Mouse (Mus musculus) midbrain, embryonic 13.5 days (tissue): ENCODE data around the gene Ppp2r5c. TPM values are rescaled to one million over a fixed set of nuclear protein-coding genes. Genes with fewer than 3 reads are reported as not detected.
A peak's percentile ranks its signal among the peaks of the same experiment; 100 is the strongest.

Experiments
- ATAC-seq: fragments of 200-750 bp; cut with Nextera tagmentation; 2 replicates; pipeline ENCODE4 v1.8.0; 2017; ENCODE audit warnings: mild to moderate bottlenecking, moderate TSS enrichment, moderate library complexity
- H3K27ac ChIP-seq: fragments of 300-500 bp; sonication (generic); 2 replicates; pipeline ENCODE4 v1.5.1; 2015; ENCODE audit warnings: inconsistent platforms, mild to moderate bottlenecking, moderate library complexity
- H3K27me3 ChIP-seq: fragments of 300-500 bp; sonication (generic); 2 replicates; pipeline ENCODE4 v1.6.1; 2015; ENCODE audit warnings: mild to moderate bottlenecking, inconsistent platforms
- H3K36me3 ChIP-seq: fragments of 300-500 bp; sonication (generic); 2 replicates; pipeline ENCODE4 v1.6.1; 2015; ENCODE audit warnings: mild to moderate bottlenecking, inconsistent platforms
- H3K4me1 ChIP-seq: fragments of 300-500 bp; sonication (generic); replicated peaks from 2 replicates; pipeline ENCODE4 v1.6.1; 2015; ENCODE audit warnings: inconsistent platforms
- H3K4me2 ChIP-seq: fragments of 300-500 bp; sonication (generic); replicated peaks from 2 replicates; pipeline ENCODE4 v1.6.1; 2015; ENCODE audit warnings: moderate library complexity, mild to moderate bottlenecking, inconsistent platforms
- H3K4me3 ChIP-seq: fragments of 300-500 bp; sonication (generic); replicated peaks from 2 replicates; pipeline ENCODE4 v1.5.1; 2015; ENCODE audit warnings: mild to moderate bottlenecking, inconsistent platforms
- H3K9ac ChIP-seq: fragments of 300-500 bp; sonication (generic); replicated peaks from 2 replicates; pipeline ENCODE4 v1.6.1; 2015; ENCODE audit warnings: mild to moderate bottlenecking, inconsistent platforms
- H3K9me3 ChIP-seq: fragments of 300-500 bp; sonication (generic); 2 replicates; pipeline ENCODE4 v1.6.1; 2016; ENCODE audit warnings: mild to moderate bottlenecking, inconsistent platforms
- WGBS: fragments of 180-500 bp; shearing (Covaris S2); methylation state at CpG from one replicate; pipeline ENCODE4 v1.1.7; 2015; 5-methylcytosine and 5-hydroxymethylcytosine counted together
- polyA plus RNA-seq: library from polyadenylated mRNA; unstranded; fragments of >200 nt; fragmentation: Nextera tagmentation; extraction: Ambion mirVana; gene quantifications from 2 replicates; pipeline ENCODE4 v1.2.1, GENCODE M21; 2015

Ppp2r5c gene
- polyA plus RNA-seq, 1 experiment from 2014 or later: 136 TPM

- no peaks in the 10 kb centered on the region for H3K9me3 ChIP-seq
- H3K27ac ChIP-seq: peak overlapping the region; percentile 5; the same call in 1 of the 2 replicates
- H3K36me3 ChIP-seq: no peaks in the 10 kb centered on the region
- H3K4me2 ChIP-seq: no peak overlapping the region
- ATAC-seq: 0 out of 2 replicates have a peak, but pooled peaks have one; percentile 66
- peaks cover 51% of the 10 kb centered on the region for H3K4me1 ChIP-seq
- no peak overlapping the region for H3K4me3 ChIP-seq
- WGBS: 38% methylated on average over 9 of the region's 9 CpGs
- H3K27me3 ChIP-seq: no peaks in the 10 kb centered on the region
- H3K9ac ChIP-seq: no peak overlapping the region
Observed at GRCm38 (mm10) chr12:110507714-110508297, 60.9 kb downstream of the Ppp2r5c start.

GRCm38 (mm10) chr12:110508680-110509079 is 61.8 kb downstream of the Ppp2r5c start:
- Histone ChIP-seq H3K9me3 (no peaks in the 10 kb centered on the region), H3K36me3 (no peaks in the 10 kb centered on the region), H3K4me2 (no peak overlapping the region), H3K9ac (no peak overlapping the region), H3K4me3 (no peak overlapping the region), H3K4me1 (peaks cover 46% of the 10 kb centered on the region), H3K27ac (no peak overlapping the region), H3K27me3 (no peaks in the 10 kb centered on the region)
- ATAC-seq: no peak
- 87% methylated on average over 5 of the region's 5 CpGs for WGBS

- WGBS: 89% methylated on average over 9 of the region's 9 CpGs
- H3K27ac ChIP-seq: no peak overlapping the region
- H3K4me1 ChIP-seq: peaks cover 35% of the 10 kb centered on the region
- no peak overlapping the region for H3K9ac ChIP-seq
- H3K9me3 ChIP-seq: no peaks in the 10 kb centered on the region
- ATAC-seq: no peak
- H3K27me3 ChIP-seq: no peaks in the 10 kb centered on the region
- H3K4me3 ChIP-seq: no peak overlapping the region
- no peak overlapping the region for H3K4me2 ChIP-seq
- H3K36me3 ChIP-seq: no peaks in the 10 kb centered on the region
Observed at GRCm38 (mm10) chr12:110510171-110510871, 63.4 kb downstream of the Ppp2r5c start.

GRCm38 (mm10) chr12:110511201-110511600 is 64.3 kb downstream of the Ppp2r5c start:
- Histone ChIP-seq H3K36me3 (no peaks in the 10 kb centered on the region), H3K4me2 (no peak overlapping the region), H3K27me3 (no peaks in the 10 kb centered on the region), H3K4me3 (no peak overlapping the region), H3K9me3 (no peaks in the 10 kb centered on the region), H3K27ac (no peak overlapping the region), H3K9ac (no peak overlapping the region), H3K4me1 (peaks cover 36% of the 10 kb centered on the region)
- ATAC-seq: no peak
- WGBS: 89% methylated on average over 12 of the region's 12 CpGs

GRCm38 (mm10) chr12:110511856-110512433 is 65.0 kb downstream of the Ppp2r5c start:
- 74% methylated on average over 9 of the region's 9 CpGs for WGBS
- Histone ChIP-seq H3K27ac (0 out of 2 replicates have a peak overlapping the region, but pooled peaks have one; percentile 2), H3K9ac (no peak overlapping the region), H3K4me2 (no peak overlapping the region), H3K27me3 (no peaks in the 10 kb centered on the region), H3K9me3 (no peaks in the 10 kb centered on the region), H3K4me1 (peaks cover 33% of the 10 kb centered on the region), H3K4me3 (no peak overlapping the region), H3K36me3 (peaks cover 2% of the 10 kb centered on the region)
- no peak for ATAC-seq

- WGBS: 88% methylated on average over 7 of the region's 7 CpGs
- H3K9me3 ChIP-seq: no peaks in the 10 kb centered on the region
- peaks cover 11% of the 10 kb centered on the region for H3K36me3 ChIP-seq
- H3K4me1 ChIP-seq: peaks cover 23% of the 10 kb centered on the region
- ATAC-seq: no peak
- H3K27me3 ChIP-seq: no peaks in the 10 kb centered on the region
- H3K27ac ChIP-seq: no peak overlapping the region
- H3K4me2 ChIP-seq: no peak overlapping the region
- no peak overlapping the region for H3K4me3 ChIP-seq
- no peak overlapping the region for H3K9ac ChIP-seq
Observed at GRCm38 (mm10) chr12:110512884-110513283, 66.0 kb downstream of the Ppp2r5c start.

GRCm38 (mm10) chr12:110515676-110516075 is 68.8 kb downstream of the Ppp2r5c start:
- Histone ChIP-seq H3K4me1 (peaks cover 9% of the 10 kb centered on the region; the same call in 1 of the 2 replicates), H3K27me3 (no peaks in the 10 kb centered on the region), H3K27ac (no peak overlapping the region), H3K9me3 (no peaks in the 10 kb centered on the region), H3K9ac (no peak overlapping the region), H3K4me3 (no peak overlapping the region), H3K4me2 (no peak overlapping the region), H3K36me3 (peaks cover 12% of the 10 kb centered on the region)
- no peak for ATAC-seq
- 97% methylated on average over 8 of the region's 8 CpGs for WGBS

- no peak overlapping the region for H3K4me3 ChIP-seq
- ATAC-seq: no peak
- no peaks in the 10 kb centered on the region for H3K27me3 ChIP-seq
- no peak overlapping the region for H3K27ac ChIP-seq
- 90% methylated on average over 15 of the region's 15 CpGs for WGBS
- 0 out of 2 replicates have a peak, but pooled peaks cover 3% of the 10 kb centered on the region for H3K4me1 ChIP-seq
- H3K9me3 ChIP-seq: no peaks in the 10 kb centered on the region
- H3K4me2 ChIP-seq: no peak overlapping the region
- peaks cover 43% of the 10 kb centered on the region for H3K36me3 ChIP-seq
- no peak overlapping the region for H3K9ac ChIP-seq
Observed at GRCm38 (mm10) chr12:110520236-110520987, 73.5 kb downstream of the Ppp2r5c start.

GRCm38 (mm10) chr12:110523526-110523925 is 76.6 kb downstream of the Ppp2r5c start:
- Histone ChIP-seq H3K4me3 (no peak overlapping the region), H3K4me1 (no peaks in the 10 kb centered on the region), H3K4me2 (no peak overlapping the region), H3K9ac (no peak overlapping the region), H3K36me3 (peaks cover 37% of the 10 kb centered on the region), H3K27ac (no peak overlapping the region), H3K9me3 (no peaks in the 10 kb centered on the region), H3K27me3 (no peaks in the 10 kb centered on the region)
- ATAC-seq: no peak
- 94% methylated on average over 5 of the region's 5 CpGs for WGBS

GRCm38 (mm10) chr12:110532711-110533110 is 85.8 kb downstream of the Ppp2r5c start:
- no peaks in the 10 kb centered on the region for H3K27me3 ChIP-seq
- no peaks in the 10 kb centered on the region for H3K9me3 ChIP-seq
- no peak for ATAC-seq
- no peaks in the 10 kb centered on the region for H3K4me1 ChIP-seq
- no peak overlapping the region for H3K4me2 ChIP-seq
- peaks cover 3% of the 10 kb centered on the region; the same call in 1 of the 2 replicates for H3K36me3 ChIP-seq
- H3K27ac ChIP-seq: no peak overlapping the region
- 91% methylated on average over 6 of the region's 6 CpGs for WGBS
- H3K9ac ChIP-seq: no peak overlapping the region
- H3K4me3 ChIP-seq: no peak overlapping the region

GRCm38 (mm10) chr12:110533151-110533550 is 86.2 kb downstream of the Ppp2r5c start:
- Histone ChIP-seq H3K4me2 (no peak overlapping the region), H3K9ac (no peak overlapping the region), H3K36me3 (peaks cover 3% of the 10 kb centered on the region; the same call in 1 of the 2 replicates), H3K27ac (no peak overlapping the region), H3K9me3 (no peaks in the 10 kb centered on the region), H3K4me3 (no peak overlapping the region), H3K4me1 (no peaks in the 10 kb centered on the region), H3K27me3 (no peaks in the 10 kb centered on the region)
- ATAC-seq: no peak
- 88% methylated on average over 2 of the region's 2 CpGs for WGBS

GRCm38 (mm10) chr12:110533832-110534231 is 86.9 kb downstream of the Ppp2r5c start:
- no peak overlapping the region for H3K9ac ChIP-seq
- H3K27me3 ChIP-seq: no peaks in the 10 kb centered on the region
- no peaks in the 10 kb centered on the region for H3K9me3 ChIP-seq
- no peak overlapping the region for H3K4me3 ChIP-seq
- no peaks in the 10 kb centered on the region for H3K4me1 ChIP-seq
- H3K27ac ChIP-seq: no peak overlapping the region
- no peak for ATAC-seq
- H3K4me2 ChIP-seq: no peak overlapping the region
- H3K36me3 ChIP-seq: peaks cover 3% of the 10 kb centered on the region; the same call in 1 of the 2 replicates
- WGBS: 93% methylated on average over 3 of the region's 3 CpGs
